Mouse (Mus musculus) effector memory CD4-positive, alpha-beta T cell, adult 5 months (primary cell): Measurements from ENCODE around the gene Fkbp8. TPM values are rescaled to one million over a fixed set of nuclear protein-coding genes. Genes with fewer than 3 reads are reported as not detected.

ENCODE experiments used
- polyA plus RNA-seq: library from polyadenylated mRNA; unstranded; fragments of 100-300 nt; shearing (Covaris generic); gene quantifications from one replicate; pipeline ENCODE4 v1.2.1, GENCODE M21; 2017

Gene Fkbp8
- 349 TPM for polyA plus RNA-seq

DNA sequence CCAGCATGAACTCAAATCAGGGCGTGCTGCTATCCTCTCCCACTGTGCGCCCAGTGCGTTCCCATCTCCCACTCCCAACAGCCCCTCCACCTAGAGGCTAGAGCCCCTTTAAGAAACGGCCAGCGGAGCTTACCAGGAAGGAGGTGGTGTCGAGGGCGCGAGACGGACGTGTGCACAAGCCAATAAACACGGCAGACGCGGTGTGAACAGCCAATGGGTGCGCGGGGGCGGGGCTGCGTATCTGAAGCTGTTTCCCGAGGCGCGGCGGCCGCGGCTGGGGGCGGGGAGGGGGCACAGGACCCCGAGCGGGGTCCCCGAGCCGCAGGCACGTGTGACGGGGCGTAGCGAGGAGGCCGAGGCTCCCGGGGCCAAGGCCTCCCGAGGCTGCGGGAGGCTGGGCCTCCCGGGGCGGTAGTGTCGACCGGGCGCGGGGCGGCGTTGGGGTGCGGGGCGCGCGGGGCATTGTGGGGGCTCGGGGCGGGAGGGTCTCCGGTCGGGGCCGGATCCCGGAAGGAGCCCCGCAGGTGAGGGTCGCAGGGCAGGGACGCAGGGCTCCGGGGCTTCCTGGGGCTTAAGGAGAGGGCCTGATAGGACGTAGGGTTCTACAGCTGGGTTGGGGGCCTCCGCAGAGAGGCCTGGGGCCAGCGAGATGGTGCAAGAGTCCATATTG is at the start of gene Fkbp8, which contains the start of gene Kxd1:
Gene Fkbp8 (plus strand): TSS at position 213 of the 670 bp plus-strand sequence.
Gene Kxd1 (minus strand): TSS at position 445 of the 670 bp plus-strand sequence.

DNA sequence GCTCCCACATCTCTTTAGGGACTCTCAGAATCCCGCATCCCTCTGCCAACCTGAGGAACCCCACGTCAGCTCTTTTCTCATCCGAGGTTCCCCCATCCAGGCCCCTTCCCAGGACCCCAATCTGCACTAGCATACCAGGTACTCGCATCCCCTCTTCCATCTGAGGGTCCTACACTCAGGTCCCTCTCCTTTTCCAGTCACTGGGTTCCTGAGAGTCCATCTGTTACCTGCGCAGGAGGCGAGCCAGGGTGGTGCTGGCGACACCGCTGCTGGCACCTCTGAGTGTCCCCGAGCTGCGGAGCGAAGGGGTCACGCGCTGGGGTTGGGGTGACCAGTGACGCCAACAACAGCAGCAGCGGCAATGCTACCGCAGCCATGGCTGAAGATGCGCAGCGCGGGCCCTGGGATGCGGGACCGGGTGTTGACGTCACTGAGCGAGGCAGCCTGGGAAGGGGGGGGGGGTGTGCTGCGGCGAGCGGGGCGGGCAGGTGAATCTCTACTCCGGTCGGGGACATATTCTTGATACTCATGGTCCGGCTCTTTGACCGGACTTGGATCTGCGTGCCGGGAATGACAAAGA is 40.5 kb upstream of the Fkbp8 start, which contains the start of gene Tmem59l:
Gene Tmem59l (minus strand): TSS at position 418 of the 580 bp plus-strand sequence.

DNA sequence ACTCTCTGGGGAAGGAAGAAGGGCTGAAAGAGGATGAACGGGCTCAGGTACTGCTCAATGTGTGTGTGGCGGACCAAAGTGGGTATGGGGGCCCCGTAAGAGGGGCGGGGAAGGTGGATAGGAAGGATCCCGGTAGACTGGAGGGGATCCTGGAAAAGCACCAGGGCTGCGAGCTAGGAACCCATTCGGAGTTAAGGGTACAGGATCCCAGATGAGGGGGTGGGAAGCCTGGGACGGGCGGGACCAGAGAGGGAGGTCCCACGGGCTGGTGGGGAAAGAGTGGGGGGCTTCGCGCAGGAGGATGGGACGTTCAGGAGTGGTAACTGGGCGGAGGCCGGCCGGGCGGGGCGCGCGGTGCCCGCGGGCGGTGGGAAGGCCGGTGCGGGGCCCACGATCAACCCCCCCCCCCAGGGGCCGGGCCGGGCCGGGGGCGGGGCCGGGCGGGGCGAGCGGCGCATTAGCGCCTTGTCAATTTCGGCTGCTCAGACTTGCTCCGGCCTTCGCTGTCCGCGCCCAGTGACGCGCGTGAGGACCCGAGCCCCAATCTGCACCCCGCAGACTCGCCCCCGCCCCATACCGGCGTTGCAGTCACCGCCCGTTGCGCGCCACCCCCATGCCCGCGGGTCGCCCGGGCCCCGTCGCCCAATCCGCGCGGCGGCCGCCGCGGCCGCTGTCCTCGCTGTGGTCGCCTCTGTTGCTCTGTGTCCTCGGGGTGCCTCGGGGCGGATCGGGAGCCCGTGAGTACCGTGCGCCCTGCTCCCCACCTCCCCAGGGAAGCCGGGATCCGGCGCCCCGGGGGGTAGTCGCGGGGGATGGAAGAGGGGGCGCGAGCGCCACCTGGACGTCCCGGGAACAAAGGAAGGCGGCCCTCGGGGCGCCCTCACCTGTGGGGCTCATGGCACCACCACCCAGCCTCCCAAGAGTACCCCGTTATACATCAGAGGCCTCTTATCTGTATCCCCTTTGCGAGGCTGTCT is 34.6 kb upstream of the Fkbp8 start, which contains the start of gene Crlf1:
Gene Crlf1 (plus strand): TSS at position 495 of the 977 bp plus-strand sequence.

DNA sequence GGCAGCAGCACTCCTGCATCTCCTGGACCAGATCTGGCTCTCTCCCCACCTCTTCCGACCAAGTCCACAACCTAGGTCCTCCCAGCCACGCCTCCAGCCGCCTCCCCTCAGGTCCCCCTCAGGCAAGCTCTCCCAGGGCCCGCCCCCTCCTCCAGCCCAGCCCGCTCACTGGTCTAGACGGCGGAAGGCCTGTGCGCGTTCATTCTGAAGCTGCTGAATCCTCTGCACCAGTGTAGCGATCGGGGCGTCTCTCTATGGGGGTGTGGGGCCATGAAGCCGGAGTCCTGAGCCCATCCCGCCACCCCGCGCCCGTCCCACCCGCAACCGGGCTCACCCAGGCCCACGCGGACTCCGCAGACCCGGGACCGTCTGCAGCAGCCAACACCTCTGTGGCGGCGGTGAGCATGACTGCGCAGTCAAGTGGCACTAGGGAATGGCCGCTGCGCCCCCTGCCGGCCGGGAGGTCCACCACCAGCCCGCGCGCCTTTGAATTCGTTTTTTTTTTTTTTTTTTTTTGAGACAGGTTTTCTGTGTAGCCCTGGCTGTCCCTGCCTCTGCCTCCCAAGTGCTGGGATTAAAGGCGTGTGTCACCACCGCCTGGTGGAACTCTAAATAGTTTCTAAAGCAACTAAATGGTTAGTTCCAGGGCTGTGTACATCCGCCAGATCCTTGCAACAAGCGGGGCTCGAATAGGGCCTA is 21.0 kb upstream of the Fkbp8 start, which contains the start of gene Rex1bd:
Gene Rex1bd (minus strand): TSS at position 425 of the 699 bp plus-strand sequence.

DNA sequence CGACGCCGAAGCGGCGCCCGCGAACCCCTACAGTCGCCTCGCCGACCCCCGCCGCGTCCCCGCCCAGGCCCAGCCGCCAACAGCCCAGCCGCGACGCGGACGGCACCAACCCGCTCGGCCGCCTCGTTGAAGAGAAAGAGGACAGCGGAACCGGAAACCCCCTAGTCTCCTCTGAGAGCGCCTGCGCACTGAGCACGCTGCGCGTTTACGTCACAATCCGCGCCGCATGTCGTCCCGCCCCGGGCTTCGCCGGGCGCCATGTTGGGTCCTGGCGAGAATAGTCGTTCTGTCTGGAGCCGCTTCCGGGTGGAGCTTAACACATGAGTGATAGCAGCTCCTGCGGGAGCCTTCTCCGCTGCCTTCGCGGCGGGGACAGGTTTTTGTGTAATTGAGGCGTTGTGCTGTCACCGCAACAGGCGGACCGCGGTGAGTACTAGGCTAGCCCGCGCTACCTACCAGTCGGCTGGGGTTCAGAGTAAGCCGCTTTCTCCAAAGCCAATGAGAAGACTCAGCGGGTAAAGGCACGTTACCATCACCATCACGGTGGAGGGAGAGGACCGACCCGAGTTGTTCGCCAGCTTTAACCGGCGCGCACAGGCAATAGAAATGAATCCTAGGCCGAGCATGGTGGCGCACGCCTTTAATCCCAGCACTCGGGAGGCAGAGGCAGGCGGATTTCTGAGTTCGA is 17.2 kb upstream of the Fkbp8 start, which contains the start of gene Uba52:
Gene Uba52 (minus strand): TSS at position 574 of the 688 bp plus-strand sequence.

DNA sequence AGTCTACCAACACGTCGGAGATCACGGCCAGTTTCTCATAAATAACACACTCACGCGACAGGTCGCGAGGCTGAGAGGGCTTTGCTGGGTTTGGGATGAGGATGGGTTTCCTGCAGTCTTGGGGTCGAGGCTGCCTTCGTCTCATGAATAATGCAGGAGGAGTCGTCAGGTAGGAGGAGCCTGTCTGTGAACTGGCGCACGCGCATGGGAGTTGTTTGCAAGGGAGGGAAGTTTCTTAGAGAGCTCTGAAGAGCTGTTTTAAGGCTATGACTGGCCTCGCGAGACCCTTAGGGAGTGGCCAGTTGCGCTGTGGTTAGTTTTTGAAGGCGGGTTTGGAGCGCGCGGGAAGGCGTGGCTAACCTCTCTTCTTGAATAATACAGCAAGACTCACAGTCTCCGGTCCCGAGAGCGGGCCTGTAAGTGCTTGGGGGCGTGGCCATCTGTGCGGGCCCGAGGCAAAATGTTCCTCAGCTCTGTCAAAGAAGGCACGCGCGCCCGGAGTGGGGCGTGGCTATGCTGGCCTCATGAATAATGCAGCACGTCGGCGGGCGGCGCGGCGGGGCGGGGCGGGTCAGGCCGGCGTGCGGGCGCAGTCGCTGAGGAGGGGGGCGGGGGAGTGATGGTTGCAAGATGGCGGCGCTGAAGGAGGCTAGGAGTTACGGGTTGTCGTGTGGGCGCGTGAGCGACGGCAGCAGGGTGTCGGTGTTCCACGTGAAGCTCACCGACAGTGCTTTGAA is 11.7 kb downstream of the Fkbp8 start, which contains the start of gene Ell:
Gene Ell (plus strand): TSS at position 381 of the 737 bp plus-strand sequence.

Other genes starting within 250 kb of the Fkbp8 start
- 0.54 TPM for gene Homer3, start 244.9 kb upstream of the Fkbp8 start, polyA plus RNA-seq
- gene Ddx49, start 225.2 kb upstream of the Fkbp8 start, polyA plus RNA-seq, result 46.0 TPM
- 214 TPM for gene Cope, start 225.2 kb upstream of the Fkbp8 start, polyA plus RNA-seq
- gene Cers1, start 211.9 kb upstream of the Fkbp8 start, polyA plus RNA-seq, result not detected
- 0.46 TPM for gene Gdf1, start 197.9 kb upstream of the Fkbp8 start, polyA plus RNA-seq
- gene Upf1, start 174.4 kb upstream of the Fkbp8 start, polyA plus RNA-seq, result 66.6 TPM
- 1.2 TPM for gene Comp, start 154.2 kb upstream of the Fkbp8 start, polyA plus RNA-seq
- 11.2 TPM for gene Crtc1, start 88.1 kb upstream of the Fkbp8 start, polyA plus RNA-seq
- gene Klhl26, start 50.8 kb upstream of the Fkbp8 start, polyA plus RNA-seq, result 11.5 TPM
- not detected for gene Tmem59l, start 40.4 kb upstream of the Fkbp8 start, polyA plus RNA-seq
- not detected for gene Crlf1, start 34.6 kb upstream of the Fkbp8 start, polyA plus RNA-seq
- gene Rex1bd, start 21.0 kb upstream of the Fkbp8 start, polyA plus RNA-seq, result 64.7 TPM
- gene Uba52, start 16.9 kb upstream of the Fkbp8 start, polyA plus RNA-seq, result 1,340 TPM
- gene Kxd1, start 232 bp downstream of the Fkbp8 start, polyA plus RNA-seq, result 64.6 TPM
- 37.6 TPM for gene Ell, start 11.7 kb downstream of the Fkbp8 start, polyA plus RNA-seq
- gene Isyna1, start 66.6 kb downstream of the Fkbp8 start, polyA plus RNA-seq, result 84.8 TPM
- 113 TPM for gene Ssbp4, start 81.1 kb downstream of the Fkbp8 start, polyA plus RNA-seq
- 0.26 TPM for gene Lrrc25, start 88.4 kb downstream of the Fkbp8 start, polyA plus RNA-seq
- not detected for gene Gdf15, start 104.7 kb downstream of the Fkbp8 start, polyA plus RNA-seq
- gene Pgpep1, start 132.7 kb downstream of the Fkbp8 start, polyA plus RNA-seq, result 1.1 TPM
- 250 TPM for gene Lsm4, start 145.5 kb downstream of the Fkbp8 start, polyA plus RNA-seq
- 1,956 TPM for gene Jund, start 171.2 kb downstream of the Fkbp8 start, polyA plus RNA-seq
- 0.11 TPM for gene Iqcn, start 175.7 kb downstream of the Fkbp8 start, polyA plus RNA-seq
- gene Gm3336, start 190.8 kb downstream of the Fkbp8 start, polyA plus RNA-seq, result not detected
- gene Pde4c, start 196.0 kb downstream of the Fkbp8 start, polyA plus RNA-seq, result not detected
- 2.3 TPM for gene Rab3a, start 227.0 kb downstream of the Fkbp8 start, polyA plus RNA-seq
- 35.0 TPM for gene Mpv17l2, start 233.2 kb downstream of the Fkbp8 start, polyA plus RNA-seq
- gene Pik3r2, start 249.0 kb downstream of the Fkbp8 start, polyA plus RNA-seq, result 19.7 TPM